Mouse (Mus musculus) forebrain, embryonic 16.5 days (tissue): Measurements from ENCODE around the gene Bach1. TPM values are rescaled to one million over a fixed set of nuclear protein-coding genes. Genes with fewer than 3 reads are reported as not detected.

Experiments
- ATAC-seq: fragments of 200-750 bp; cut with Nextera tagmentation; 2 replicates; pipeline ENCODE4 v1.8.0; 2017; ENCODE audit warnings: mild to moderate bottlenecking, moderate library complexity
- H3K27ac ChIP-seq: fragments of 300-500 bp; sonication (generic); 2 replicates; pipeline ENCODE4 v1.5.1; 2014; ENCODE audit warnings: low read length, control low read depth
- H3K27me3 ChIP-seq: fragments of 300-500 bp; sonication (generic); replicated peaks from 2 replicates; pipeline ENCODE4 v1.6.1; 2014; ENCODE audit warnings: low read length; ENCODE audit not compliant: control insufficient read depth, insufficient read depth
- H3K36me3 ChIP-seq: fragments of 300-500 bp; sonication (generic); 2 replicates; pipeline ENCODE4 v1.6.1; 2014; ENCODE audit not compliant: control insufficient read depth, insufficient read depth
- H3K4me1 ChIP-seq: fragments of 300-500 bp; sonication (generic); replicated peaks from 2 replicates; pipeline ENCODE4 v1.6.1; 2014; ENCODE audit warnings: low read length; ENCODE audit not compliant: control insufficient read depth, insufficient read depth
- H3K4me2 ChIP-seq: fragments of 300-500 bp; sonication (generic); 2 replicates; pipeline ENCODE4 v1.6.1; 2014; ENCODE audit warnings: mild to moderate bottlenecking, low read length, control low read depth
- H3K4me3 ChIP-seq: fragments of 300-500 bp; sonication (generic); replicated peaks from 2 replicates; pipeline ENCODE4 v1.5.1; 2014; ENCODE audit warnings: mild to moderate bottlenecking, low read length, control low read depth
- H3K9ac ChIP-seq: fragments of 300-500 bp; sonication (generic); replicated peaks from 2 replicates; pipeline ENCODE4 v1.6.1; 2014; ENCODE audit warnings: low read depth, low read length, control low read depth
- H3K9me3 ChIP-seq: fragments of 300-500 bp; sonication (generic); 2 replicates; pipeline ENCODE4 v1.6.1; 2016; ENCODE audit warnings: low read length; ENCODE audit not compliant: control insufficient read depth
- WGBS: fragments of 180-500 bp; shearing (Covaris S2); extraction: QIAGEN DNeasy Blood & Tissue Kit; methylation state at CpG from one replicate; pipeline ENCODE4 v1.1.7; 2014; 5-methylcytosine and 5-hydroxymethylcytosine counted together
- polyA plus RNA-seq: library from polyadenylated mRNA; unstranded; fragments of >200 nt; fragmentation: Nextera tagmentation; extraction: Ambion mirVana; gene quantifications from 2 replicates; pipeline ENCODE4 v1.2.1, GENCODE M21; 2015

The Bach1 gene
- polyA plus RNA-seq = 21.4 TPM in 2 replicates

GRCm38 (mm10) chr16:87698692-87699305 lies at the start of gene Bach1:
Gene Bach1, plus strand, starts transcription at chr16:87698945.
- H3K36me3 ChIP-seq = no peaks in the 10 kb centered on the region
- H3K9ac ChIP-seq = peak within 1 kb of the TSS; percentile 85
- H3K4me3 ChIP-seq = peak within 1 kb of the TSS; percentile 80
- WGBS = under 1% methylated on average over 72 of the region's 84 CpGs
- H3K27me3 ChIP-seq = no peaks in the 10 kb centered on the region
- ATAC-seq = peak; percentile 91
- peak within 1 kb of the TSS; percentile 89 for H3K27ac ChIP-seq
- H3K4me1 ChIP-seq = peaks cover 16% of the 10 kb centered on the region
- no peaks in the 10 kb centered on the region for H3K9me3 ChIP-seq
- H3K4me2 ChIP-seq = peak within 1 kb of the TSS; percentile 87

- Histone ChIP-seq H3K9ac (no peak overlapping the region), H3K27ac (no peak overlapping the region), H3K36me3 (no peaks in the 10 kb centered on the region), H3K4me3 (no peak overlapping the region), H3K27me3 (no peaks in the 10 kb centered on the region), H3K4me2 (no peak overlapping the region), H3K9me3 (no peaks in the 10 kb centered on the region), H3K4me1 (no peaks in the 10 kb centered on the region)
- ATAC-seq = no peak
- 82% methylated on average over 8 of the region's 8 CpGs for WGBS
Observed at GRCm38 (mm10) chr16:87652344-87652743, 46.4 kb upstream of the Bach1 start.

- Histone ChIP-seq H3K36me3 (no peaks in the 10 kb centered on the region), H3K9ac (no peak overlapping the region), H3K27me3 (no peaks in the 10 kb centered on the region), H3K4me2 (no peak overlapping the region), H3K4me3 (no peak overlapping the region), H3K4me1 (no peaks in the 10 kb centered on the region), H3K27ac (no peak overlapping the region), H3K9me3 (no peaks in the 10 kb centered on the region)
- 87% methylated on average over 13 of the region's 13 CpGs for WGBS
- no peak for ATAC-seq
Observed at GRCm38 (mm10) chr16:87652924-87653323, 45.8 kb upstream of the Bach1 start.

DNA sequence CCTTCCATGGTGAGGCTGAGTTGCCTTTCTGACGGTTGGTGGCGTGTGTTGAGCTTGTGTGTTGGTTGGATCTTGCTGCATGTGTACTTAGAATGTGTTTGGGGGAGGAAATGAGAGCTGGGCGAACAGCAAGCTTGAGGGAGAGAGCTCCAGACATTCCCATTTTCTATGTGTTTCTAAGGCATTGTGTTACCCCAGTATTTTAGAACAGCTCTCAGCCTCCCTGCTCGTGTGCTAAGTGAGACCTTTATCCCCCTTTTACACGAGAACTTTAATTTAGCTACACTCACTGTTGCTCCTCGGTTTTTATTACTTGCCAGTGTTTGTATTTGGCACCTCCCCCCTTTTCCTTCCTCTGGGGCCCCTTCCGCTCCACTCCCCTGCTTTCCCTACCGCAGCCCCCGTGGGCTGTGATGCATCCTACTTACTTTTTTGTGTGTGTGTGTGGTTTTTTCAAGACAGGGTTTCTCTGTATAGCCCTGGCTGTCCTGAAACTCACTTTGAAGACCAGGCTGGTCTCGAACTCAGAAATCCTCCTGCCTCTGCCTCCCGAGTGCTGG lies 44.6 kb upstream of the Bach1 start:
- H3K4me3 ChIP-seq = no peak overlapping the region
- no peaks in the 10 kb centered on the region for H3K4me1 ChIP-seq
- ATAC-seq = no peak
- WGBS = 87% methylated on average over 11 of the region's 11 CpGs
- no peak overlapping the region for H3K9ac ChIP-seq
- H3K9me3 ChIP-seq = no peaks in the 10 kb centered on the region
- H3K4me2 ChIP-seq = no peak overlapping the region
- H3K27ac ChIP-seq = no peak overlapping the region
- no peaks in the 10 kb centered on the region for H3K36me3 ChIP-seq
- H3K27me3 ChIP-seq = no peaks in the 10 kb centered on the region

DNA sequence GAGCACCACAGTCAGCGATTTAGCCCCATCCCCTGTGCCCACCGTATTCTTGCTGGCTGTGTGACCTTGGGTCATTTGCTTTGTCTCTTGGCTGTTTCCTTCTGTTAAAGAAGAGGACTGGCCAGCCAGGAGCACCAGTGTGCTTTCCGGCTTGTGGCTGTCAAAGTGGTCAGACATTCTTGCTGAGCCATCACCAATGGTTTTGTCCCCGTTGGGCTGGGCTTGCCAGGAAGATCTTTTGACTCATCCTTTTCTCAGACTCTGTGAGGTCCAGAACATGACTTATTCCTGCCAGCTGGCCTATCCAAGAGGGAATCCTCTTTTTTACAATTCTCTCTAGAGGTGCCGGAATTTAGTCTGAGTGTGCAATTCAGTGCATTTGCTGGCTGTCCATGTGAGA lies 43.7 kb upstream of the Bach1 start:
- Histone ChIP-seq H3K27ac (no peak overlapping the region), H3K4me3 (no peak overlapping the region), H3K4me2 (no peak overlapping the region), H3K4me1 (no peaks in the 10 kb centered on the region), H3K36me3 (no peaks in the 10 kb centered on the region), H3K9me3 (no peaks in the 10 kb centered on the region), H3K27me3 (no peaks in the 10 kb centered on the region), H3K9ac (no peak overlapping the region)
- no peak for ATAC-seq
- WGBS = 88% methylated on average over 5 of the region's 5 CpGs

GRCm38 (mm10) chr16:87655579-87655978 lies 43.2 kb upstream of the Bach1 start:
- ATAC-seq = no peak

GRCm38 (mm10) chr16:87656771-87657170 lies 42.0 kb upstream of the Bach1 start:
- Histone ChIP-seq H3K9ac (no peak overlapping the region), H3K27ac (no peak overlapping the region), H3K27me3 (no peaks in the 10 kb centered on the region), H3K9me3 (no peaks in the 10 kb centered on the region), H3K4me2 (no peak overlapping the region), H3K36me3 (no peaks in the 10 kb centered on the region), H3K4me1 (no peaks in the 10 kb centered on the region), H3K4me3 (no peak overlapping the region)
- WGBS = 92% methylated on average over 4 of the region's 4 CpGs
- no peak for ATAC-seq

More at GRCm38 (mm10) chr16:87655579-87655978, 43.2 kb upstream of the Bach1 start:
- Histone ChIP-seq H3K27ac (no peak overlapping the region), H3K9me3 (no peaks in the 10 kb centered on the region), H3K9ac (no peak overlapping the region), H3K36me3 (no peaks in the 10 kb centered on the region), H3K4me2 (no peak overlapping the region), H3K4me1 (no peaks in the 10 kb centered on the region), H3K27me3 (no peaks in the 10 kb centered on the region), H3K4me3 (no peak overlapping the region)
- WGBS = 87% methylated on average over 9 of the region's 9 CpGs

DNA sequence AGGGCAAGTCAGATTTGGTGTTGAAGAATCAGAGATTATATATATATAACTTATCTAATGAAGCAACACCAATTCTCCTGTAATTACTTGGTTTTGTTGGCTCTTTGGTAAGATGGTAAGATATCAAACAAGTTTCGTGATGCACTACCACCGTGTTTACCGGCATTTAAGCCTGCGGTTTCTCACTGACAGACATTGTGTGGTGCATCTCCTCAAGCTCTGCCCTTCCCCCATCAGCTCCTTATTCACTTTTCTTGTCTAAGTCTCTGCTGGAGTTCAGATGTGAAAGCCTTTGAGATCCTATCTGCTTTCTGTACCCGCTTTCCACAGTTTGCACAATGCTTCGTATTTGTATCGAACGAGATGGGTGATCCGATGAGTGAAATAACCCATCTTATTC lies 41.5 kb upstream of the Bach1 start:
- ATAC-seq = no peak
- no peak overlapping the region for H3K4me2 ChIP-seq
- no peaks in the 10 kb centered on the region for H3K4me1 ChIP-seq
- H3K9me3 ChIP-seq = no peaks in the 10 kb centered on the region
- WGBS = 93% methylated on average over 9 of the region's 9 CpGs
- no peak overlapping the region for H3K27ac ChIP-seq
- H3K27me3 ChIP-seq = no peaks in the 10 kb centered on the region
- H3K36me3 ChIP-seq = no peaks in the 10 kb centered on the region
- no peak overlapping the region for H3K4me3 ChIP-seq
- H3K9ac ChIP-seq = no peak overlapping the region

- Histone ChIP-seq H3K9ac (no peak overlapping the region), H3K36me3 (no peaks in the 10 kb centered on the region)
- WGBS = 79% methylated on average over 12 of the region's 12 CpGs
Observed at GRCm38 (mm10) chr16:87661024-87661471, 37.7 kb upstream of the Bach1 start.

More at GRCm38 (mm10) chr16:87661024-87661471, 37.7 kb upstream of the Bach1 start:
- Histone ChIP-seq H3K9me3 (no peaks in the 10 kb centered on the region), H3K4me2 (no peak overlapping the region), H3K4me1 (no peaks in the 10 kb centered on the region), H3K27me3 (no peaks in the 10 kb centered on the region), H3K4me3 (no peak overlapping the region), H3K27ac (no peak overlapping the region)
- ATAC-seq = no peak
